Mouse (Mus musculus) spleen, adult 18-20 months (tissue): ENCODE results near the gene Lrrk1.

Experiments
- DNase-seq, 2 experiments: peaks; one replicate each; pipeline ENCODE4 v3.0.0; 2022; ENCODE audit warnings: mixed read lengths in 2 of 2

The Lrrk1 gene

GRCm38 (mm10) chr7:66182075-66182715 lies 206.0 kb downstream of the Lrrk1 start:
- DNase-seq: no peak

GRCm38 (mm10) chr7:66180711-66181365 lies 207.3 kb downstream of the Lrrk1 start:
- DNase-seq: no peak

GRCm38 (mm10) chr7:66180260-66180659 lies 207.9 kb downstream of the Lrrk1 start:
- DNase-seq: no peak

GRCm38 (mm10) chr7:66179711-66180110 lies 208.4 kb downstream of the Lrrk1 start:
- DNase-seq: no peak

GRCm38 (mm10) chr7:66179120-66179581 lies 209.0 kb downstream of the Lrrk1 start:
- no peak for DNase-seq

- no peak for DNase-seq
Observed at GRCm38 (mm10) chr7:66178101-66178500, 210.0 kb downstream of the Lrrk1 start.

GRCm38 (mm10) chr7:66176929-66177328 lies 211.2 kb downstream of the Lrrk1 start:
- no peak for DNase-seq
